Mouse (Mus musculus) lung, postnatal 0 days (tissue): ENCODE measurements around the gene Dnm3. TPM values are rescaled to one million over a fixed set of nuclear protein-coding genes. Genes with fewer than 3 reads are reported as not detected.

Experiments
- ATAC-seq: fragments of 200-750 bp; cut with Nextera tagmentation; 2 replicates; pipeline ENCODE4 v1.8.0; 2017; ENCODE audit warnings: moderate library complexity
- DNase-seq: peaks from one replicate; pipeline ENCODE4 v3.0.0-alpha.2; 2016; ENCODE audit warnings: low spot score
- H3K27ac ChIP-seq: fragments of 300-500 bp; sonication (generic); 2 replicates; pipeline ENCODE4 v1.5.1; 2014; ENCODE audit warnings: antibody characterized with exemption, mild to moderate bottlenecking, low read length, mixed read lengths
- H3K27me3 ChIP-seq: fragments of 300-500 bp; sonication (generic); replicated peaks from 2 replicates; pipeline ENCODE4 v1.6.1; 2014; ENCODE audit warnings: low read length, mixed read lengths; ENCODE audit not compliant: insufficient read depth
- H3K36me3 ChIP-seq: fragments of 300-500 bp; sonication (generic); 2 replicates; pipeline ENCODE4 v1.6.1; 2014; ENCODE audit warnings: low read length, mixed read lengths; ENCODE audit not compliant: insufficient read depth
- H3K4me1 ChIP-seq: fragments of 300-500 bp; sonication (generic); 2 replicates; pipeline ENCODE4 v1.6.1; 2014; ENCODE audit warnings: antibody characterized with exemption, low read depth, low read length, mixed read lengths; ENCODE audit not compliant: insufficient read depth
- H3K4me2 ChIP-seq: fragments of 300-500 bp; sonication (generic); replicated peaks from 2 replicates; pipeline ENCODE4 v1.6.1; 2014; ENCODE audit warnings: low read depth, mild to moderate bottlenecking, low read length, moderate library complexity, mixed read lengths
- H3K4me3 ChIP-seq: fragments of 300-500 bp; sonication (generic); 2 replicates; pipeline ENCODE4 v1.5.1; 2014; ENCODE audit warnings: low read depth, low read length
- H3K9ac ChIP-seq: fragments of 300-500 bp; sonication (generic); replicated peaks from 2 replicates; pipeline ENCODE4 v1.6.1; 2014; ENCODE audit warnings: low read depth, mild to moderate bottlenecking
- H3K9me3 ChIP-seq: fragments of 300-500 bp; sonication (generic); 2 replicates; pipeline ENCODE4 v1.6.1; 2016; ENCODE audit warnings: low read length, mixed read lengths
- CTCF ChIP-seq: IDR thresholded peaks from 2 replicates; pipeline ENCODE4 v1.5.1; 2016; ENCODE audit warnings: antibody characterized with exemption, mild to moderate bottlenecking
- EP300 ChIP-seq: IDR thresholded peaks from 2 replicates; pipeline ENCODE4 v1.6.1; 2016; ENCODE audit warnings: antibody characterized with exemption, mild to moderate bottlenecking, control low read depth
- WGBS: fragments of 180-500 bp; shearing (Covaris S2); extraction: QIAGEN DNeasy Blood & Tissue Kit; methylation state at CpG from one replicate; pipeline ENCODE4 v1.1.7; 2014; 5-methylcytosine and 5-hydroxymethylcytosine counted together
- polyA plus RNA-seq: library from polyadenylated mRNA; unstranded; fragments of >200 nt; fragmentation: Nextera tagmentation; extraction: Ambion mirVana; gene quantifications from 2 replicates; pipeline ENCODE4 v1.2.1, GENCODE M21; 2015

Dnm3 gene
- polyA plus RNA-seq, 1 experiment from 2014 or later, result 3.4 TPM

- no peak overlapping the region for H3K4me2 ChIP-seq
- H3K9me3 ChIP-seq, result no peaks in the 10 kb centered on the region
- peak; percentile 47 for DNase-seq
- no peaks in the 10 kb centered on the region for H3K27me3 ChIP-seq
- H3K9ac ChIP-seq, result no peak overlapping the region
- no peaks in the 10 kb centered on the region for H3K4me1 ChIP-seq
- H3K4me3 ChIP-seq, result no peak overlapping the region
- 52% methylated on average over 6 of the region's 6 CpGs for WGBS
- no peak overlapping the region for H3K27ac ChIP-seq
- H3K36me3 ChIP-seq, result no peaks in the 10 kb centered on the region
- peak; percentile 62 for ATAC-seq
- TF ChIP-seq EP300 (no peak), CTCF (peak; percentile 60)
These were observed 190.9 kb downstream of the Dnm3 start for GRCm38 (mm10) chr1:162286910-162287309.

- no peaks in the 10 kb centered on the region for H3K27me3 ChIP-seq
- no peak overlapping the region for H3K4me3 ChIP-seq
- no peaks in the 10 kb centered on the region for H3K4me1 ChIP-seq
- no peak overlapping the region for H3K4me2 ChIP-seq
- 32% methylated on average over 7 of the region's 7 CpGs for WGBS
- no peaks in the 10 kb centered on the region for H3K36me3 ChIP-seq
- ATAC-seq (no peak), DNase-seq (no peak)
- no peak overlapping the region for H3K9ac ChIP-seq
- TF ChIP-seq CTCF (no peak), EP300 (no peak)
- no peak overlapping the region for H3K27ac ChIP-seq
- H3K9me3 ChIP-seq, result no peaks in the 10 kb centered on the region
These were observed 195.9 kb downstream of the Dnm3 start for GRCm38 (mm10) chr1:162281981-162282381.

- Histone ChIP-seq H3K9me3 (no peaks in the 10 kb centered on the region), H3K4me1 (no peaks in the 10 kb centered on the region), H3K27ac (no peak overlapping the region), H3K4me3 (no peak overlapping the region), H3K4me2 (no peak overlapping the region), H3K36me3 (no peaks in the 10 kb centered on the region), H3K9ac (no peak overlapping the region), H3K27me3 (no peaks in the 10 kb centered on the region)
- DNase-seq (no peak), ATAC-seq (no peak)
- WGBS, result 94% methylated on average over 4 of the region's 4 CpGs
- no peak for TF ChIP-seq CTCF
- TF ChIP-seq EP300, result no peak
These were observed 197.8 kb downstream of the Dnm3 start for GRCm38 (mm10) chr1:162280052-162280451.

GRCm38 (mm10) chr1:162276011-162276410, 201.8 kb downstream of the Dnm3 start:
- Histone ChIP-seq H3K9me3 (no peaks in the 10 kb centered on the region), H3K27me3 (no peaks in the 10 kb centered on the region), H3K4me2 (no peak overlapping the region), H3K4me1 (no peaks in the 10 kb centered on the region), H3K27ac (no peak overlapping the region), H3K9ac (no peak overlapping the region), H3K36me3 (no peaks in the 10 kb centered on the region), H3K4me3 (no peak overlapping the region)
- ATAC-seq, result peak; percentile 65
- no peak for TF ChIP-seq EP300
- TF ChIP-seq CTCF, result peak; percentile 84
- WGBS, result 74% methylated on average over 1 of the region's 1 CpGs
- peak; percentile 48 for DNase-seq

GRCm38 (mm10) chr1:162274674-162275248, 203.1 kb downstream of the Dnm3 start:
- 90% methylated on average over 11 of the region's 11 CpGs for WGBS
- no peak overlapping the region for H3K4me3 ChIP-seq
- no peak overlapping the region for H3K4me2 ChIP-seq
- H3K4me1 ChIP-seq, result no peaks in the 10 kb centered on the region
- no peak overlapping the region for H3K27ac ChIP-seq
- DNase-seq (no peak), ATAC-seq (no peak)
- no peak overlapping the region for H3K9ac ChIP-seq
- H3K9me3 ChIP-seq, result no peaks in the 10 kb centered on the region
- no peak for TF ChIP-seq EP300
- TF ChIP-seq CTCF, result no peak
- no peaks in the 10 kb centered on the region for H3K27me3 ChIP-seq
- H3K36me3 ChIP-seq, result no peaks in the 10 kb centered on the region

GRCm38 (mm10) chr1:162256912-162257607, 220.8 kb downstream of the Dnm3 start:
- 44% methylated on average over 6 of the region's 6 CpGs for WGBS
- ATAC-seq, result peak; percentile 57; the same call in 1 of the 2 replicates
- Histone ChIP-seq H3K4me1 (no peaks in the 10 kb centered on the region), H3K27me3 (no peaks in the 10 kb centered on the region), H3K36me3 (no peaks in the 10 kb centered on the region), H3K4me2 (no peak overlapping the region), H3K9me3 (no peaks in the 10 kb centered on the region), H3K9ac (no peak overlapping the region), H3K4me3 (no peak overlapping the region), H3K27ac (no peak overlapping the region)
- TF ChIP-seq EP300, result no peak
- no peak for TF ChIP-seq CTCF
- DNase-seq, result peak; percentile 28
